Mouse (Mus musculus) monocyte, adult 59 days (primary cell): ENCODE results near the gene Gm5458. TPM values are rescaled to one million over a fixed set of nuclear protein-coding genes. Genes with fewer than 3 reads are reported as not detected.

Experiments
- total RNA-seq, 2 experiments: library from RNA; stranded (reverse); gene quantifications; one replicate each; pipeline ENCODE4 v1.2.4; 2023

Gene Gm5458
- total RNA-seq, result not detected

GRCm38 (mm10) chr14:19602481-19602880 lies at the start of gene Gm5458:
TSS of gene Gm5458 (minus strand) at chr14:19602581.

GRCm38 (mm10) chr14:19584804-19585667 lies 17.3 kb downstream of the Gm5458 start, which contains the start of gene Gm2237:
TSS of gene Gm2237 (minus strand) at chr14:19585135.

GRCm38 (mm10) chr14:19549863-19550262 lies 52.5 kb downstream of the Gm5458 start, which contains the start of gene Gm2244:
TSS of gene Gm2244 (minus strand) at chr14:19549963.

Other genes starting within 250 kb of the Gm5458 start
- gene Gm21738, start 183.7 kb downstream of the Gm5458 start, total RNA-seq, result 1 to 10 TPM in 1 of 2 experiments, under 1 TPM in 1; 0.92 to 1.5 TPM
- gene Gm2244, start 52.6 kb downstream of the Gm5458 start, total RNA-seq, result not detected
- gene Gm2237, start 17.4 kb downstream of the Gm5458 start, total RNA-seq, result not detected
- 1 to 10 TPM; 7.7 to 9.8 TPM for gene Nid2, start 148.7 kb upstream of the Gm5458 start, total RNA-seq
- 10 to 100 TPM; 59.6 to 64.8 TPM for gene Rtraf, start 221.2 kb upstream of the Gm5458 start, total RNA-seq